Mouse (Mus musculus) liver, adult 2 months (tissue): ENCODE data around the gene Tm4sf5. TPM values are rescaled to one million over a fixed set of nuclear protein-coding genes. Genes with fewer than 3 reads are reported as not detected.

ENCODE experiments used
- DNase-seq: peaks from one replicate; pipeline ENCODE4 v3.0.0-alpha.2; 2011; ENCODE audit warnings: low read depth, low spot score; ENCODE audit errors: extremely low read depth
- H3K27ac ChIP-seq: fragments of 200-500 bp; replicated peaks from 2 replicates; pipeline ENCODE4 v1.5.1; 2012; ENCODE audit warnings: low read depth, mild to moderate bottlenecking, control low read depth, inconsistent platforms, low read length; ENCODE audit not compliant: insufficient read depth
- H3K27me3 ChIP-seq: fragments of 200-500 bp; 2 replicates; pipeline ENCODE4 v1.6.1; 2012; ENCODE audit warnings: mild to moderate bottlenecking, moderate library complexity, low read length, inconsistent platforms; ENCODE audit not compliant: control insufficient read depth, insufficient read depth
- H3K36me3 ChIP-seq: fragments of 200-500 bp; 2 replicates; pipeline ENCODE4 v1.6.1; 2012; ENCODE audit warnings: low read length, inconsistent platforms; ENCODE audit not compliant: control insufficient read depth, insufficient read depth
- H3K4me1 ChIP-seq: fragments of 200-500 bp; 2 replicates; pipeline ENCODE4 v1.6.1; 2011; ENCODE audit warnings: low read length; ENCODE audit not compliant: control insufficient read depth, insufficient read depth
- H3K4me3 ChIP-seq: fragments of 200-500 bp; 2 replicates; pipeline ENCODE4 v1.5.1; 2011; ENCODE audit warnings: low read depth, mild to moderate bottlenecking, control low read depth, low read length, moderate library complexity; ENCODE audit not compliant: insufficient read depth
- H3K79me2 ChIP-seq: fragments of 200-500 bp; 2 replicates; pipeline ENCODE4 v1.6.1; 2012; ENCODE audit warnings: inconsistent platforms, mild to moderate bottlenecking, low read length, moderate library complexity; ENCODE audit not compliant: control insufficient read depth, insufficient read depth
- H3K9ac ChIP-seq: fragments of 200-500 bp; 2 replicates; pipeline ENCODE4 v1.6.1; 2012; ENCODE audit warnings: low read depth, mild to moderate bottlenecking, control low read depth, inconsistent platforms, low read length
- CTCF ChIP-seq: fragments of 200-500 bp; IDR thresholded peaks from 2 replicates; pipeline ENCODE4 v1.5.1; 2011; ENCODE audit warnings: low read depth, low read length, control low read depth
- POLR2A ChIP-seq: fragments of 200-500 bp; IDR thresholded peaks from 2 replicates; pipeline ENCODE4 v1.6.1; 2011; ENCODE audit warnings: low read length, control low read depth; ENCODE audit not compliant: insufficient read depth; ENCODE audit errors: extremely low read depth
- WGBS: fragments of 180-500 bp; shearing (Covaris S2); methylation state at CpG from one replicate; pipeline ENCODE4 v1.1.7; 2018; 5-methylcytosine and 5-hydroxymethylcytosine counted together
- polyA plus RNA-seq: library from polyadenylated mRNA; depleted of rRNA; stranded (reverse); fragments of >200 nt; gene quantifications from 2 replicates; pipeline ENCODE4 v1.2.3, GENCODE M21; 2012; rRNA removed
- total RNA-seq: library from RNA; depleted of rRNA; stranded (reverse); fragments of >200 nt; gene quantifications from 2 replicates; pipeline ENCODE4 v1.2.3, GENCODE M21; 2014; rRNA removed

Tm4sf5 gene
- total and polyA plus RNA-seq, 2 experiments, result not detected

DNA sequence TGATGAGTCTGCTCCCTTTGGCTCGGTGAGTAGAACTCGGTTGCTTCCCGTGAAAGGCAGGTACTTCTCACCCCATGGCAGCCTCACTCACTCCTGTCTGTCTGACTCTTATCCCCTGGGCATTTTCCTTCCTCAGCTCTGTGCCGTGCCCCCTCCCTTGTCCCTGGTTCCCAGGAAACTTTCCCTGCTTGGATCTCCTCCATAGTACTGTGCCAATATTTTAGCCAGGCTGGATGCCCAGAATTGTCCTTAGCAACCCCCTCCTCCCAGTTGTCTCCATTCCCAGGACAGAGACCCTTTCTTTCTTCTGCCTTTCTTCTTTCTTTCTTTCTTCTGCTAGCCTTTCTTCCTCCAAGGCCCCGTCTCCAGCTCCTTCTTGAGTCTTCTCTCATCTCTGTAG lies 36.4 kb downstream of the Tm4sf5 start:
- no peak for TF ChIP-seq CTCF
- TF ChIP-seq POLR2A, result no peak
- Histone ChIP-seq H3K4me3 (no peak overlapping the region), H3K9ac (no peak overlapping the region), H3K79me2 (no peaks in the 10 kb centered on the region), H3K4me1 (peaks cover 4% of the 10 kb centered on the region; the same call in 1 of the 2 replicates), H3K36me3 (no peaks in the 10 kb centered on the region), H3K27ac (no peak overlapping the region), H3K27me3 (no peaks in the 10 kb centered on the region)
- no peak for DNase-seq
- 83% methylated on average over 5 of the region's 5 CpGs for WGBS

DNA sequence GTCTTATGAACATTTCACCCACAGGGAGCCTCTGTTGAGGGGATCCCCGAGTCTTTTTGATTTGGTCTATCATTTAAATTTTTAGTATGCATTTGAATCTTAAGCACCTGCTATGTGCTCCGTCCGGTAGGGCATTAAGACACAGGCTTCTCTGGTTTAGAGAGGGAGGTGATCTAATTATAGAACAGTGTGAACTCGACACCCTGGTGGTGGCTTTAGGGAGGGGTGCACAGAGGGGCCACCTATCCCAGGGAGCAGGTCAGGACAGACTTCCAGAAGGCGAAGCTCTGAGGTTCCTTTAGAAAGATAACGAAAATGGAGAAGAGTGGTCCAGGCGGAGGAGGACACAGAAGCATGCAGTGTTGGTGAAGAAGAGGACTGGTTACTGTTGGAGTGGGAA lies 39.5 kb downstream of the Tm4sf5 start:
- 92% methylated on average over 7 of the region's 7 CpGs for WGBS
- Histone ChIP-seq H3K79me2 (no peaks in the 10 kb centered on the region), H3K27me3 (no peaks in the 10 kb centered on the region)

DNA sequence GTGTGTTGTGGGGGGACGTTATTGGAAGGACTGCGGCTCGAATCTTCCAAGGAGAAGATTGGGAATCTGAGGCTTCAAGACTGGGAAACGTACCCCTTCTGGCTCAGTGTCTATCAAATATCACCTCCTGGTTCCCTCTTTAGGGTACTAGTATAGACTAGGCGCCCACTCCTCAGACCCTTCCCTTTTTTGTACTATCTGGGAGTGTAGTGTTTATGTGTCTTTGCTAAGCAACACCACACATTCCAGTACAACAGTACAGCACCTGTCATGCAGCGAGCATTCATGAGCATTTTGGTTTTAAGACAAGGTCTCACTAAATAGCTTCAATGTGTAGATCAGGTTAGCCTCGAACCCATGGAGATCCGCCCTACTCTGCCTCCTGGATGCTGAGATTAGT lies 46.5 kb downstream of the Tm4sf5 start:
- no peaks in the 10 kb centered on the region for H3K79me2 ChIP-seq
- WGBS, result 94% methylated on average over 8 of the region's 8 CpGs
- no peak overlapping the region for H3K27ac ChIP-seq
- DNase-seq, result no peak
- no peaks in the 10 kb centered on the region for H3K27me3 ChIP-seq
- no peaks in the 10 kb centered on the region for H3K4me1 ChIP-seq
- no peak overlapping the region for H3K9ac ChIP-seq
- TF ChIP-seq CTCF, result no peak
- no peak for TF ChIP-seq POLR2A
- no peak overlapping the region for H3K4me3 ChIP-seq
- H3K36me3 ChIP-seq, result no peaks in the 10 kb centered on the region

More for the DNA sequence above, 39.5 kb downstream of the Tm4sf5 start:
- Histone ChIP-seq H3K4me3 (no peak overlapping the region), H3K36me3 (no peaks in the 10 kb centered on the region), H3K4me1 (peaks cover 3% of the 10 kb centered on the region; the same call in 1 of the 2 replicates), H3K27ac (no peak overlapping the region), H3K9ac (no peak overlapping the region)
- TF ChIP-seq POLR2A (no peak), CTCF (no peak)
- DNase-seq, result no peak

DNA sequence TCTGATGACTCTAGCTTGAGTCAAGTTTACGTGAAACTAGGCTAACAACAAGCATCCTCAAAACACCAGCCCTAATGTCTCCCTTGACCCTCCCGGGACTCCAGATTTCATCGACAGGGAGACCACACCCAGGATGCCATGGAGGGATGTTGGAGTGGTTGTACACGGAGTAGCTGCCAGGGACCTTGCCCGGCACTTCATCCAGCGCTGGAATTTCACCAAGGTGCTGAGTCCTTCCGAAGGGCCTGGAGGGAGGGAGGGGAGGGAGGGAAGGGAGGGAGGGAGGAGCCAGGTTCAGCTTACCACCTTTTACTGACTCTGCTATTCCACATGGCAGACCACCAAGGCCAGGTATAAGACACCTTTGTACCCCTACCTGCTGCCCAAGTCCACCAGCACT lies 48.9 kb downstream of the Tm4sf5 start:
- no peaks in the 10 kb centered on the region for H3K27me3 ChIP-seq
- no peaks in the 10 kb centered on the region for H3K4me1 ChIP-seq
- no peak overlapping the region for H3K27ac ChIP-seq
- no peak overlapping the region for H3K4me3 ChIP-seq
- H3K9ac ChIP-seq, result no peak overlapping the region
- no peak for DNase-seq
- no peak for TF ChIP-seq CTCF
- TF ChIP-seq POLR2A, result no peak
- 71% methylated on average over 7 of the region's 7 CpGs for WGBS
- no peaks in the 10 kb centered on the region for H3K36me3 ChIP-seq
- H3K79me2 ChIP-seq, result no peaks in the 10 kb centered on the region

DNA sequence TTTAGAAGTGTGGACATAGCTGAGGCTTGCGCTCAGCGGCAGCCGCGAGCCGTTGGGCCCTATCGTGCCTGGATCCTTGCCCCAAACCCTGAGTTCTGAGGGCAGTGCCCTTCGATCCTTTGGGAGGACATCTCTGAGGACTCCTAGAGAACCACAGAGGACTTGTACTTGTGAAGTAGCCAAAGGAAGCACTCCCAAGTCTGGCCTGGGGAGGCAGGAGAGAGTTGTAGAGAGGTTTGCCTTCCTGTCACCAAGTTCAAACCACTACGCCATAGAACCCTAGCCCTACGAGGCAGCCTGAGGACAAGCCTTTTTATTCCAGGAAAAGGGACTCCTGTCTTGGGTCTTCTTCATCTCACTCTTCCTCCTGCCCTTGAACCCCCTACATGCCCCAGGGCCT lies 52.5 kb downstream of the Tm4sf5 start:
- TF ChIP-seq CTCF, result no peak
- TF ChIP-seq POLR2A, result no peak
- no peaks in the 10 kb centered on the region for H3K27me3 ChIP-seq
- 93% methylated on average over 9 of the region's 9 CpGs for WGBS
- no peaks in the 10 kb centered on the region for H3K36me3 ChIP-seq
- no peak overlapping the region for H3K9ac ChIP-seq
- peaks cover 6% of the 10 kb centered on the region; the same call in 1 of the 2 replicates for H3K4me1 ChIP-seq
- H3K27ac ChIP-seq, result no peak overlapping the region
- H3K79me2 ChIP-seq, result no peaks in the 10 kb centered on the region
- no peak overlapping the region for H3K4me3 ChIP-seq
- no peak for DNase-seq

Other genes starting within 250 kb of the Tm4sf5 start
- 0.09 and 0.20 TPM in 2 replicates for gene Alox12, start 249.9 kb upstream of the Tm4sf5 start, total RNA-seq
- 0.28 and 0.46 TPM in 2 replicates for gene Alox12, start 249.9 kb upstream of the Tm4sf5 start, polyA plus RNA-seq
- gene Alox12e, start 182.6 kb upstream of the Tm4sf5 start, total RNA-seq, result not detected in 2 replicates
- not detected in 2 replicates for gene Alox12e, start 182.6 kb upstream of the Tm4sf5 start, polyA plus RNA-seq
- gene Alox15, start 153.2 kb upstream of the Tm4sf5 start, total RNA-seq, result 0.07 and 0.09 TPM in 2 replicates
- gene Alox15, start 153.2 kb upstream of the Tm4sf5 start, polyA plus RNA-seq, result 0.10 TPM in 1 of 2 replicates, not detected in the other
- gene Pelp1, start 95.2 kb upstream of the Tm4sf5 start, total RNA-seq, result 3.1 and 3.3 TPM in 2 replicates
- 7.7 and 7.9 TPM in 2 replicates for gene Pelp1, start 95.2 kb upstream of the Tm4sf5 start, polyA plus RNA-seq
- 9.5 and 11.5 TPM in 2 replicates for gene Arrb2, start 72.6 kb upstream of the Tm4sf5 start, total RNA-seq
- gene Arrb2, start 72.6 kb upstream of the Tm4sf5 start, polyA plus RNA-seq, result 14.7 and 22.2 TPM in 2 replicates
- gene Med11, start 53.3 kb upstream of the Tm4sf5 start, total RNA-seq, result 11.2 and 13.3 TPM in 2 replicates
- gene Med11, start 53.3 kb upstream of the Tm4sf5 start, polyA plus RNA-seq, result 9.4 and 10.4 TPM in 2 replicates
- 0.74 and 1.5 TPM in 2 replicates for gene Zmynd15, start 45.8 kb upstream of the Tm4sf5 start, total RNA-seq
- 2.1 and 4.4 TPM in 2 replicates for gene Zmynd15, start 45.8 kb upstream of the Tm4sf5 start, polyA plus RNA-seq
- gene Cxcl16, start 45.3 kb upstream of the Tm4sf5 start, total RNA-seq, result 5.7 and 10.2 TPM in 2 replicates
- gene Cxcl16, start 45.3 kb upstream of the Tm4sf5 start, polyA plus RNA-seq, result 7.2 and 10.2 TPM in 2 replicates
- 3.2 and 3.9 TPM in 2 replicates for gene Vmo1, start 9.4 kb downstream of the Tm4sf5 start, total RNA-seq
- 5.5 and 7.3 TPM in 2 replicates for gene Vmo1, start 9.4 kb downstream of the Tm4sf5 start, polyA plus RNA-seq
- 74.9 and 91.6 TPM in 2 replicates for gene Gltpd2, start 14.0 kb downstream of the Tm4sf5 start, total RNA-seq
- gene Gltpd2, start 14.0 kb downstream of the Tm4sf5 start, polyA plus RNA-seq, result 276 and 320 TPM in 2 replicates
- 291 and 298 TPM in 2 replicates for gene Psmb6, start 20.1 kb downstream of the Tm4sf5 start, total RNA-seq
- gene Psmb6, start 20.1 kb downstream of the Tm4sf5 start, polyA plus RNA-seq, result 312 and 336 TPM in 2 replicates
- gene Gm40193, start 27.7 kb downstream of the Tm4sf5 start, total RNA-seq, result not detected in 2 replicates
- not detected in 2 replicates for gene Gm40193, start 27.7 kb downstream of the Tm4sf5 start, polyA plus RNA-seq
- gene Pld2, start 34.8 kb downstream of the Tm4sf5 start, total RNA-seq, result 3.3 and 3.8 TPM in 2 replicates
- gene Pld2, start 34.8 kb downstream of the Tm4sf5 start, polyA plus RNA-seq, result 6.4 and 9.5 TPM in 2 replicates
- gene Mink1, start 57.6 kb downstream of the Tm4sf5 start, total RNA-seq, result 11.0 and 14.4 TPM in 2 replicates
- gene Mink1, start 57.6 kb downstream of the Tm4sf5 start, polyA plus RNA-seq, result 38.4 and 51.4 TPM in 2 replicates
- not detected in 2 replicates for gene 4930544D05Rik, start 110.6 kb downstream of the Tm4sf5 start, total RNA-seq
- gene 4930544D05Rik, start 110.6 kb downstream of the Tm4sf5 start, polyA plus RNA-seq, result not detected in 2 replicates
- gene Chrne, start 114.0 kb downstream of the Tm4sf5 start, total RNA-seq, result 0.07 and 0.09 TPM in 2 replicates
- 1.1 and 1.3 TPM in 2 replicates for gene Chrne, start 114.0 kb downstream of the Tm4sf5 start, polyA plus RNA-seq
- gene Gp1ba, start 133.9 kb downstream of the Tm4sf5 start, total RNA-seq, result 0.07 TPM in 1 of 2 replicates, not detected in the other
- 0.09 TPM in 1 of 2 replicates, not detected in the other for gene Gp1ba, start 133.9 kb downstream of the Tm4sf5 start, polyA plus RNA-seq
- gene Rnf167, start 142.0 kb downstream of the Tm4sf5 start, total RNA-seq, result 34.3 and 37.7 TPM in 2 replicates
- 68.4 and 75.4 TPM in 2 replicates for gene Rnf167, start 142.0 kb downstream of the Tm4sf5 start, polyA plus RNA-seq
- gene Slc25a11, start 142.2 kb downstream of the Tm4sf5 start, total RNA-seq, result 108 and 109 TPM in 2 replicates
- 113 and 118 TPM in 2 replicates for gene Slc25a11, start 142.2 kb downstream of the Tm4sf5 start, polyA plus RNA-seq
- gene Pfn1, start 149.4 kb downstream of the Tm4sf5 start, total RNA-seq, result 132 and 210 TPM in 2 replicates
- 583 and 713 TPM in 2 replicates for gene Pfn1, start 149.4 kb downstream of the Tm4sf5 start, polyA plus RNA-seq
- gene Eno3, start 152.0 kb downstream of the Tm4sf5 start, total RNA-seq, result 3.0 and 3.3 TPM in 2 replicates
- 4.0 and 4.5 TPM in 2 replicates for gene Eno3, start 152.0 kb downstream of the Tm4sf5 start, polyA plus RNA-seq
- 29.4 and 31.6 TPM in 2 replicates for gene Spag7, start 164.2 kb downstream of the Tm4sf5 start, total RNA-seq
- 21.0 and 24.0 TPM in 2 replicates for gene Spag7, start 164.2 kb downstream of the Tm4sf5 start, polyA plus RNA-seq
- gene Camta2, start 182.9 kb downstream of the Tm4sf5 start, total RNA-seq, result 2.3 and 3.0 TPM in 2 replicates
- 14.7 and 16.9 TPM in 2 replicates for gene Camta2, start 182.9 kb downstream of the Tm4sf5 start, polyA plus RNA-seq
- 14.1 and 18.4 TPM in 2 replicates for gene Inca1, start 194.9 kb downstream of the Tm4sf5 start, total RNA-seq
- 19.5 and 29.9 TPM in 2 replicates for gene Inca1, start 194.9 kb downstream of the Tm4sf5 start, polyA plus RNA-seq
- 50.8 and 60.9 TPM in 2 replicates for gene Kif1c, start 195.3 kb downstream of the Tm4sf5 start, total RNA-seq
- 75.6 and 93.7 TPM in 2 replicates for gene Kif1c, start 195.3 kb downstream of the Tm4sf5 start, polyA plus RNA-seq